Mouse (Mus musculus) left cerebral cortex, adult 2 months (tissue): Measurements from ENCODE around the gene Bclaf1. TPM values are rescaled to one million over a fixed set of nuclear protein-coding genes. Genes with fewer than 3 reads are reported as not detected.
A peak's percentile ranks its signal among the peaks of the same experiment; 100 is the strongest.

Experiments used
- DNase-seq, 2 experiments: peaks; one replicate each; pipeline ENCODE4 v3.0.0; 2021 to 2022; ENCODE audit warnings: low spot score in 2 of 2, mixed read lengths in 1 of 2; ENCODE audit errors: extremely low spot score in 1 of 2
- H3K27ac ChIP-seq: fragments of 200-600 bp; 2 replicates; pipeline ENCODE4 v1.8.1; 2022
- H3K4me3 ChIP-seq: fragments of 200-600 bp; 2 replicates; pipeline ENCODE4 v1.8.1; 2022
- CTCF ChIP-seq: fragments of 200-600 bp; IDR thresholded peaks from 2 replicates; pipeline ENCODE4 v1.8.1; 2022; ENCODE audit warnings: antibody characterized with exemption, mild to moderate bottlenecking, moderate library complexity
- intact Hi-C: fragments of 180-260 bp; cut with DNase I; formaldehyde crosslinking; loops from one replicate; pipeline ENCODE4 v1.15.1; 2025
- total RNA-seq, 2 experiments: library from RNA; stranded (reverse); gene quantifications; 2 replicates each; pipeline ENCODE4 v1.2.3; 2021

The Bclaf1 gene
- total RNA-seq, 2 experiments from 2014 or later, result 116 to 131 TPM

DNA sequence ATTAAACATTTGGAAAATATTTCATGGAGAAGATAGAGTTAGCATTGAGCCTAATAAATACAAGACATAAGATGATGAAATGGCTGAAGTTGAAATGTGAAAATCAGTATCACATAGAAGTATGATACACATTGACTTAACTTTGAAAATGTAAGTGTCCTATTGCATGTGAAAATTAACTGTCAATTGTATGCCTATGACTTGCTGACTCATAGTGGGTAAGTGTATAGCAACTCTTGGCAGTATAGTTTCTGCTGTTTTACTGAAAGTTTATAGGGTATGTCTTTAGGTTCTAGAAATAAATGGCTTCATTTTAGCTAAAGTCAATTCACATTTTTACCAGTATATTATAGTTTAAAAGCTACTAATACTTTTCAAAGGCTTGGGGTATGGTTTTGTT, 14.0 kb downstream of the Bclaf1 start:
- TF ChIP-seq CTCF, result no peak
- H3K27ac ChIP-seq, result no peak overlapping the region
- no peak overlapping the region for H3K4me3 ChIP-seq
- intact Hi-C loops, result no loop called here
- DNase-seq, result no peak

DNA sequence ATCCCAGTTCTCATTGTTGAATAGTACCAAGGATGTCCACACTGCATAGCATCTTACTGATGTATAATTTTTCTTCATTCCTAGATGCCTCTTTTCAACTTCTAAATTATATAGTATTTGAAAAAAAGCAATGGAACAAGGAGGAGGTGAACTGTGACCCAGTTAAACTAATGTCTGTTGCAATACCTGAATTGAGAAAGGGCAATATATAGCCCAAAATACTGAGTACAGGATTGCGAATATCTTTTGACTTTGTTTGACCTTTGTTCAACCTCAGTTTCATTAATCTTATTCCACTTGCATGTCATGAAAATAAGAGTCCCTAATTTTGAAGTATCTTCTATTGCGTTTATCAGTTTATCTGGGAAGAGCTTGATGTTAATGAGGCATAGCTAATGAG, 19.0 kb downstream of the Bclaf1 start:
- intact Hi-C loops, result no loop called here
- TF ChIP-seq CTCF, result no peak
- Histone ChIP-seq H3K4me3 (no peak overlapping the region), H3K27ac (no peak overlapping the region)
- DNase-seq, result no peak

DNA sequence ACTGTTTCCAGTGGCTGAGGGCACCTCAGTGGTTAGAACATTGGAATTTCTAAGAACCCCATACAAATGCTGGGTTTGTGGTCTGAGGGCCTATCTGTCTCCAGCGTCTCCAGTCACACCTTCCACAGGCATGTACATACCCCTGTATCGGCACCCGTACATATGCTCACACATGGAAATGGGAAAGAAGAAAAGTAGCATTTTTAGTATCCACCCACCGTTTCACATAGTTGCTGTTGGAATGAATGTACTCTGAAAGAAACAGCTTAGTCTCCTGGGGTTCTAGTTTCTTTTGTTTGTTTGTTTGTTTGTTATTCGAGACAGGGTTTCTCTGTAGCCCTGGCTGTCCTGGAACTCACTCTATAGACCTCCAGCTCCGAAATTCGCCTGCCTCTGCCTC, 25.6 kb downstream of the Bclaf1 start:
- intact Hi-C loops, result no loop called here
- TF ChIP-seq CTCF, result no peak
- DNase-seq, result no peak
- no peak overlapping the region for H3K4me3 ChIP-seq
- H3K27ac ChIP-seq, result no peak overlapping the region

GRCm38 (mm10) chr10:20345736-20346135, 33.5 kb downstream of the Bclaf1 start:
- Histone ChIP-seq H3K27ac (no peak overlapping the region), H3K4me3 (no peak overlapping the region)
- intact Hi-C loops, result no loop called here
- no peak for DNase-seq
- no peak for TF ChIP-seq CTCF

- Histone ChIP-seq H3K27ac (no peak within 1 kb of the TSS), H3K4me3 (peak within 1 kb of the TSS; percentile 57)
- TF ChIP-seq CTCF, result no peak; the same call in 1 of the 2 replicates
- peak; percentile 91 to 94 for DNase-seq
- intact Hi-C loops, result no loop called here
Measured at GRCm38 (mm10) chr10:20347285-20348214, 35.3 kb downstream of the Bclaf1 start, which contains the start of gene Mtfr2. TSS of gene Mtfr2 (plus strand) at chr10:20347770.

DNA sequence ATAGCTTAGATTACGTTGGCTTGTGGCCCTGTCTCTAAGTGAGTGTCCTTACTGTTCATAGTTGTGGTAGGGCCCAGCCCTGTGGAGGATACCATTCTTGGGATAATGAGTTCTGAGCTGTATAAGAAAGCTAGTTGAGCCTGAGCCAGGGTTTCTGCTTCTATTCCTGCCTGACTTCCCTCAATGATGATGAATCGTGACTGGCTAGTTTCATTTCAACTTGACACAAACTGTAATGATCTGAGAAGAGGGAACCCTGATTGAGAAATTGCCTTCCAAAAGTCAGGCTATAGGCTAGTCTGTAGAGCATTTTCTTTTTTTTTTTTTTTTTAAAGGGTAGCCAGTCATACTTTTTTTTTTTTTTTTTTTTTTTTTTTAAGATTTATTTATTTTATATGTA, 36.6 kb downstream of the Bclaf1 start:
- Histone ChIP-seq H3K27ac (no peak overlapping the region), H3K4me3 (no peak overlapping the region)
- intact Hi-C loops, result no loop called here
- DNase-seq, result no peak
- TF ChIP-seq CTCF, result no peak

- no peak for DNase-seq
Measured at GRCm38 (mm10) chr10:20361542-20362449, 49.5 kb downstream of the Bclaf1 start.

DNA sequence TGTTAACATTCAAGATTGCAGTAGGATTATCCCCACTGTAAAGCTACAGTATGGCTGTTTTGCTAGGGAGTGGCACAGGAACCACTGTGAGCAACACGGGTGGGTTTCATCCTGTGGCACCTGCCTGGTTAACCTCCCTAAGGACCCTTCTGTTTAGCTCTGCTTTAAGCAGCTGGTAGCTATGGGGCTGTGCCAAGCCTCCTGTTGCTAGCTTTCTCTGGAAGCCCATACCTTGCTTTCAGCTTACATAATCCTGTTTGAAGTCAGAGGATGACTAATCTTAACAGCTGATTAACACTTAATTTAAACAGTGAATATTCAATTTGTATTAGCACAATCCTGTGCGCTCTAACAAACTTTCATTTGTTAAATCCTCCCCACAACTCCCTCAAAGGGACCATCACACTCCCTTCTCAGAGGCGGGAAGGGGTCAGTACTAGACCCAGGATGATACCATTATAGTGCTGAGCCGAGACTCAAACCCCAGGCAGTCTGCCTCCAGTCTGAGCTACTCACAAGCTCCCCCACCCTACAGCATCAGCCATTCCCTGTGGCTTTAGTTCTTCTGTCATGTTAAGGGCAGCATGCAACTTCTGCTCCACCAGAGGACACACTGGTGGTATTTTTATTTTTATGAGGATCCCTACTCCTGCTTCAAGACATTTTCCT, 50.3 kb downstream of the Bclaf1 start:
- no peak for TF ChIP-seq CTCF
- no peak overlapping the region for H3K4me3 ChIP-seq
- no peak overlapping the region for H3K27ac ChIP-seq
- no peak for DNase-seq
- intact Hi-C loops, result loop anchor here (2.0 kb wide), 2 partner anchors 566 to 586 kb away; no protein-coding TSS in a partner anchor

More at GRCm38 (mm10) chr10:20361542-20362449, 49.5 kb downstream of the Bclaf1 start:
- TF ChIP-seq CTCF, result peak; percentile 93
- Histone ChIP-seq H3K27ac (no peak overlapping the region), H3K4me3 (no peak overlapping the region)
- intact Hi-C loops, result loop anchor here (2.0 kb wide), 2 partner anchors 567 to 587 kb away; no protein-coding TSS in a partner anchor

GRCm38 (mm10) chr10:20372046-20372445, 59.8 kb downstream of the Bclaf1 start:
- DNase-seq, result no peak
- intact Hi-C loops, result no loop called here
- peak; percentile 44 for TF ChIP-seq CTCF
- H3K27ac ChIP-seq, result no peak overlapping the region
- no peak overlapping the region for H3K4me3 ChIP-seq

- no peak overlapping the region for H3K27ac ChIP-seq
- intact Hi-C loops, result no loop called here
- DNase-seq, result no peak
Measured at GRCm38 (mm10) chr10:20377621-20378020, 65.4 kb downstream of the Bclaf1 start.

GRCm38 (mm10) chr10:20379071-20379735, 66.9 kb downstream of the Bclaf1 start:
- intact Hi-C loops, result no loop called here
- no peak overlapping the region for H3K4me3 ChIP-seq
- no peak overlapping the region for H3K27ac ChIP-seq
- no peak for DNase-seq
- TF ChIP-seq CTCF, result no peak

More at GRCm38 (mm10) chr10:20377621-20378020, 65.4 kb downstream of the Bclaf1 start:
- no peak for TF ChIP-seq CTCF
- H3K4me3 ChIP-seq, result no peak overlapping the region
